Mouse (Mus musculus) stomach, postnatal 0 days (tissue): ENCODE measurements at regions not wholly inside any gene's neighbourhood (a gene's known extent, or its start where the extent isn't known, plus 50 kb on each side); places are given as distances from the start of the nearest gene placed in this dataset.

Experiments
- ATAC-seq: fragments of 200-750 bp; cut with Nextera tagmentation; 2 replicates; pipeline ENCODE4 v1.8.0; 2017; ENCODE audit not compliant: low FRiP score, low TSS enrichment
- DNase-seq: peaks from one replicate; pipeline ENCODE4 v3.0.0-alpha.2; 2016; ENCODE audit warnings: low spot score
- H3K27ac ChIP-seq: fragments of 300-500 bp; sonication (generic); replicated peaks from 2 replicates; pipeline ENCODE4 v1.5.1; 2014; ENCODE audit warnings: mild to moderate bottlenecking, control low read depth
- H3K27me3 ChIP-seq: fragments of 300-500 bp; sonication (generic); 2 replicates; pipeline ENCODE4 v1.6.1; 2014; ENCODE audit warnings: low read length; ENCODE audit not compliant: control insufficient read depth, insufficient read depth
- H3K36me3 ChIP-seq: fragments of 300-500 bp; sonication (generic); 2 replicates; pipeline ENCODE4 v1.6.1; 2014; ENCODE audit warnings: low read length, mixed read lengths; ENCODE audit not compliant: control insufficient read depth, insufficient read depth
- H3K4me1 ChIP-seq: fragments of 300-500 bp; sonication (generic); replicated peaks from 2 replicates; pipeline ENCODE4 v1.6.1; 2014; ENCODE audit warnings: antibody characterized with exemption; ENCODE audit not compliant: control insufficient read depth, insufficient read depth
- H3K4me2 ChIP-seq: fragments of 300-500 bp; sonication (generic); replicated peaks from 2 replicates; pipeline ENCODE4 v1.6.1; 2014; ENCODE audit warnings: low read depth, mild to moderate bottlenecking, control low read depth, moderate library complexity
- H3K4me3 ChIP-seq: fragments of 300-500 bp; sonication (generic); 2 replicates; pipeline ENCODE4 v1.5.1; 2014; ENCODE audit warnings: low read depth, low read length, control low read depth
- H3K9ac ChIP-seq: fragments of 300-500 bp; sonication (generic); 2 replicates; pipeline ENCODE4 v1.6.1; 2014; ENCODE audit warnings: mild to moderate bottlenecking, low read length, control low read depth, mixed read lengths
- H3K9me3 ChIP-seq: fragments of 300-500 bp; sonication (generic); 2 replicates; pipeline ENCODE4 v1.6.1; 2016; ENCODE audit warnings: low read length; ENCODE audit not compliant: control insufficient read depth
- CTCF ChIP-seq: IDR thresholded peaks from 2 replicates; pipeline ENCODE4 v1.5.1; 2016; ENCODE audit warnings: antibody characterized with exemption, low read depth, mild to moderate bottlenecking, moderate library complexity
- EP300 ChIP-seq: optimal IDR thresholded peaks from 2 replicates; pipeline ENCODE3; 2016; ENCODE audit warnings: antibody characterized with exemption
- WGBS: fragments of 180-500 bp; shearing (Covaris S2); extraction: QIAGEN DNeasy Blood & Tissue Kit; methylation state at CpG from one replicate; pipeline ENCODE4 v1.1.7; 2014; 5-methylcytosine and 5-hydroxymethylcytosine counted together

DNA sequence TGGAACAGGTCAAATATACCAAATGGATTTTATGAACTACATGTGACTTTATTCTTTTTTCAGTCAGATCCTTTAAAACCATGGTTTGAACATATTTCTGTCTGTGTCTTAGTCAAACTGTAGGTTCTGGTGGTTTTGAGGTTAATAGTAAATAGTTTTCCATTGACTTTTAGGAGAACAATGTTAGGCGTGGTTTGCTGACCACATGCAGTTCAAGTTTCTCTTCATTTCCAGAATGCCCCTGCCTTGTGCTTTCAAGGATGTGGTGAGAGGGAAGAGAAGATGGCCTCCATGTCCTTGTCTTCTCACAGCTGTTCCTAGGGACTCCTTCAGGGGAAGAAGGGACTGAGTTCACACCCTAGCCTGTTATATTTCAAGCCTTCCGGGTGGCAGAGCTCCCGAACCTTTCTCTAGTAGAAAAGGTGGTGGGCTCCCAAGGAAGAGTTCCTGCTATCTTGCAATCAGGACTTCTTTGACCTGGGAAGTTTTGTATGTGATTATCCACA is 76.1 kb upstream of the Ufm1 start:
- TF ChIP-seq CTCF (no peak), EP300 (no peak)
- no peak for ATAC-seq
- WGBS = 89% methylated on average over 3 of the region's 3 CpGs

GRCm38 (mm10) chr3:53931745-53932144 is 68.1 kb upstream of the Ufm1 start:
- Histone ChIP-seq H3K9me3 (no peaks in the 10 kb centered on the region), H3K4me2 (no peak overlapping the region), H3K36me3 (no peaks in the 10 kb centered on the region), H3K27ac (no peak overlapping the region), H3K4me1 (no peaks in the 10 kb centered on the region), H3K9ac (no peak overlapping the region), H3K4me3 (no peak overlapping the region), H3K27me3 (no peaks in the 10 kb centered on the region)
- ATAC-seq (no peak), DNase-seq (no peak)
- WGBS = 77% methylated on average over 6 of the region's 6 CpGs
- no peak for TF ChIP-seq CTCF
- no peak for TF ChIP-seq EP300

More for the DNA sequence above, 76.1 kb upstream of the Ufm1 start:
- H3K4me1 ChIP-seq = no peaks in the 10 kb centered on the region
- no peaks in the 10 kb centered on the region for H3K9me3 ChIP-seq
- no peaks in the 10 kb centered on the region for H3K36me3 ChIP-seq
- no peak overlapping the region for H3K4me3 ChIP-seq
- DNase-seq = no peak
- H3K4me2 ChIP-seq = no peak overlapping the region
- H3K9ac ChIP-seq = no peak overlapping the region
- no peaks in the 10 kb centered on the region for H3K27me3 ChIP-seq
- H3K27ac ChIP-seq = no peak overlapping the region

GRCm38 (mm10) chr3:53919941-53920340 is 56.3 kb upstream of the Ufm1 start:
- Histone ChIP-seq H3K4me2 (no peak overlapping the region), H3K4me1 (no peaks in the 10 kb centered on the region), H3K27ac (no peak overlapping the region), H3K9me3 (no peaks in the 10 kb centered on the region), H3K27me3 (no peaks in the 10 kb centered on the region), H3K9ac (no peak overlapping the region), H3K36me3 (no peaks in the 10 kb centered on the region), H3K4me3 (no peak overlapping the region)
- ATAC-seq (no peak), DNase-seq (no peak)
- no peak for TF ChIP-seq EP300
- TF ChIP-seq CTCF = no peak
- WGBS = 68% methylated on average over 2 of the region's 2 CpGs

DNA sequence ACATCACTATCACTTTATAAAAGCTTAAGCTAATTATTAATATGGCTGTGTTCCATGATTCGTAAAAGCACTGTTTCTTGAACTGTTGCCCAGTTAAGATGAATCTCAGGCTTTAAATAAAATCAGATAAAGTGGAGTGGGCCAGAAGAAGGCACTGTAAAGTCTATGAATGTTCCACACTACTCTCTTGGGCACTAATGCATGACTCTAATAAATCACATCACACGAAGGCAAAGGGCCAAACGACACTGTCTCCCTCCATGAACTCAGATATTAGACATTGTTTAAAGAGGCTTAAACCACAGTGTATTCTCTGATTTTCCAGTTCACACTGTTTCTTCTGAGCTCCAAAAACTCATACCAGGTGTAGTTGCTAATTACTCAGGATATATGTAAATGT is 55.9 kb upstream of the Ufm1 start:
- DNase-seq (no peak), ATAC-seq (no peak)
- 44% methylated on average over 3 of the region's 3 CpGs for WGBS
- H3K36me3 ChIP-seq = no peaks in the 10 kb centered on the region
- H3K4me2 ChIP-seq = no peak overlapping the region
- no peaks in the 10 kb centered on the region for H3K4me1 ChIP-seq
- no peak overlapping the region for H3K4me3 ChIP-seq
- no peaks in the 10 kb centered on the region for H3K27me3 ChIP-seq
- H3K9ac ChIP-seq = no peak overlapping the region
- TF ChIP-seq EP300 (no peak), CTCF (no peak)
- H3K9me3 ChIP-seq = no peaks in the 10 kb centered on the region
- H3K27ac ChIP-seq = no peak overlapping the region

- Histone ChIP-seq H3K36me3 (no peaks in the 10 kb centered on the region), H3K4me2 (no peak overlapping the region), H3K4me1 (no peaks in the 10 kb centered on the region), H3K27ac (no peak overlapping the region), H3K9me3 (no peaks in the 10 kb centered on the region), H3K4me3 (no peak overlapping the region), H3K9ac (no peak overlapping the region), H3K27me3 (no peaks in the 10 kb centered on the region)
- ATAC-seq = no peak
- TF ChIP-seq EP300 = no peak
- no peak for TF ChIP-seq CTCF
- no peak for DNase-seq
- WGBS = 62% methylated on average over 3 of the region's 3 CpGs
These were observed 54.3 kb upstream of the Ufm1 start for GRCm38 (mm10) chr3:53917960-53918359.

- no peaks in the 10 kb centered on the region for H3K36me3 ChIP-seq
- no peaks in the 10 kb centered on the region for H3K4me1 ChIP-seq
- ATAC-seq (no peak), DNase-seq (no peak)
- WGBS = 91% methylated on average over 3 of the region's 3 CpGs
- no peak overlapping the region for H3K27ac ChIP-seq
- H3K9ac ChIP-seq = no peak overlapping the region
- no peak overlapping the region for H3K4me2 ChIP-seq
- TF ChIP-seq CTCF (no peak), EP300 (no peak)
- no peak overlapping the region for H3K4me3 ChIP-seq
- no peaks in the 10 kb centered on the region for H3K27me3 ChIP-seq
- H3K9me3 ChIP-seq = no peaks in the 10 kb centered on the region
These were observed 50.5 kb upstream of the Ufm1 start for GRCm38 (mm10) chr3:53913984-53914669.
